Mouse (Mus musculus) spleen, postnatal 4 days (tissue): ENCODE data around the gene Gnpnat1.
"Not testable (repeated sequence)": the region's sequence is repeated elsewhere in the genome, so short reads cannot be mapped to it uniquely, and the experiment has no call there.

Source experiments
- DNase-seq, 2 experiments: peaks; one replicate each; pipeline ENCODE4 v3.0.0; 2022; ENCODE audit warnings: low spot score in 2 of 2

The Gnpnat1 gene

GRCm38 (mm10) chr14:45404813-45405212 lies at the start of gene Gnpnat1:
TSS of gene Gnpnat1 (minus strand) at chr14:45404913.
- not testable (repeated sequence) for DNase-seq

GRCm38 (mm10) chr14:45453538-45454233 lies 49.0 kb upstream of the Gnpnat1 start:
- DNase-seq, result no peak

- no peak for DNase-seq
These were observed 48.3 kb upstream of the Gnpnat1 start for GRCm38 (mm10) chr14:45452861-45453512.

GRCm38 (mm10) chr14:45452148-45452547 lies 47.4 kb upstream of the Gnpnat1 start:
- DNase-seq, result no peak

GRCm38 (mm10) chr14:45451090-45451489 lies 46.4 kb upstream of the Gnpnat1 start:
- no peak for DNase-seq

- DNase-seq, result no peak
These were observed 42.1 kb upstream of the Gnpnat1 start for GRCm38 (mm10) chr14:45446777-45447176.

- no peak for DNase-seq
These were observed 40.7 kb upstream of the Gnpnat1 start for GRCm38 (mm10) chr14:45445445-45445844.

- no peak for DNase-seq
These were observed 40.2 kb upstream of the Gnpnat1 start for GRCm38 (mm10) chr14:45444870-45445269.

- DNase-seq, result no peak
These were observed 38.3 kb upstream of the Gnpnat1 start for GRCm38 (mm10) chr14:45442781-45443560.

GRCm38 (mm10) chr14:45441291-45441690 lies 36.6 kb upstream of the Gnpnat1 start:
- no peak for DNase-seq

- no peak for DNase-seq
These were observed 34.7 kb upstream of the Gnpnat1 start for GRCm38 (mm10) chr14:45439387-45439786.

- DNase-seq, result no peak
These were observed 34.2 kb upstream of the Gnpnat1 start for GRCm38 (mm10) chr14:45438931-45439275.

GRCm38 (mm10) chr14:45438250-45438930 lies 33.7 kb upstream of the Gnpnat1 start:
- no peak for DNase-seq

GRCm38 (mm10) chr14:45434220-45434619 lies 29.5 kb upstream of the Gnpnat1 start:
- no peak for DNase-seq

- DNase-seq, result peak in 1 of 2 experiments; percentile 70
These were observed 27.3 kb upstream of the Gnpnat1 start for GRCm38 (mm10) chr14:45432003-45432402.

GRCm38 (mm10) chr14:45430066-45430842 lies 25.5 kb upstream of the Gnpnat1 start:
- DNase-seq, result no peak

- DNase-seq, result no peak
These were observed 18.5 kb upstream of the Gnpnat1 start for GRCm38 (mm10) chr14:45423220-45423619.

- no peak for DNase-seq
These were observed 17.7 kb upstream of the Gnpnat1 start for GRCm38 (mm10) chr14:45422371-45422770.

GRCm38 (mm10) chr14:45419323-45419722 lies 14.6 kb upstream of the Gnpnat1 start:
- DNase-seq, result no peak

- no peak for DNase-seq
These were observed 13.8 kb upstream of the Gnpnat1 start for GRCm38 (mm10) chr14:45418553-45418952.

GRCm38 (mm10) chr14:45416265-45416664 lies 11.6 kb upstream of the Gnpnat1 start:
- DNase-seq, result no peak
